In genomic region chrX:160412930-160413453, GRCm38 (mm10) we compare ENCODE assay signal across 24 mouse cellular contexts. TPM values are rescaled to one million over a fixed set of nuclear protein-coding genes. Genes with fewer than 3 reads are reported as not detected.
DNase-seq lines count a peak whose midpoint lies in the region; ATAC-seq and TF ChIP-seq lines count a peak whose summit lies in the region.
"Had no signal": no experiment of that assay in that cellular context is flagged by ENCODE, and none has a peak within 500 bp of the region (broad histone marks: within the 10 kb centered on the region; RNA-seq: fewer than 3 reads in every experiment).

No protein-coding gene starts in this region.

- peaks cover 28% of the 10 kb centered on the region for H3K27me3 ChIP-seq in kidney, embryonic 15.5 days
- H3K27me3 ChIP-seq in liver, embryonic 13.5 days: no peaks in the 10 kb centered on the region
- H3K27me3 ChIP-seq in liver, postnatal 0 days (ENCODE audit: insufficient read depth, low read length): no peaks in the 10 kb centered on the region
- H3K27me3 ChIP-seq: embryonic facial prominence, embryonic 15.5 days; heart, embryonic 12.5 days had no signal

- no peak overlapping the region for H3K9ac ChIP-seq in kidney, embryonic 15.5 days
- H3K9ac ChIP-seq in liver, embryonic 13.5 days: no peak overlapping the region
- H3K9ac ChIP-seq in liver, postnatal 0 days (replicated peaks): no peak overlapping the region
- H3K9ac ChIP-seq: embryonic facial prominence, embryonic 15.5 days; heart, embryonic 12.5 days; hindbrain, embryonic 15.5 days had no signal

- peak; percentile 41; the same call in 1 of the 2 replicates for TF ChIP-seq EP300 in liver, postnatal 0 days (IDR thresholded peaks at IDR 0.05; ENCODE audit: low read depth)

- H3K36me3 ChIP-seq in kidney, embryonic 15.5 days: no peaks in the 10 kb centered on the region
- H3K36me3 ChIP-seq in liver, embryonic 13.5 days: no peaks in the 10 kb centered on the region
- H3K36me3 ChIP-seq in liver, postnatal 0 days (replicated peaks; ENCODE audit: insufficient read depth, low read length): no peaks in the 10 kb centered on the region
- H3K36me3 ChIP-seq: embryonic facial prominence, embryonic 15.5 days; forebrain, embryonic 10.5 days; heart, embryonic 12.5 days; hindbrain, embryonic 10.5 days; hindbrain, embryonic 15.5 days had no signal

- ATAC-seq in kidney, embryonic 15.5 days (replicated peaks; ENCODE audit: low FRiP score): no peak
- ATAC-seq in liver, embryonic 13.5 days (ENCODE audit: low read depth): peak; percentile 60
- ATAC-seq in liver, postnatal 0 days: peak; percentile 92
- ATAC-seq: forebrain, embryonic 14.5 days had no signal

- no peaks in the 10 kb centered on the region for H3K4me1 ChIP-seq in kidney, embryonic 15.5 days
- no peaks in the 10 kb centered on the region for H3K4me1 ChIP-seq in liver, embryonic 13.5 days (replicated peaks)
- no peaks in the 10 kb centered on the region for H3K4me1 ChIP-seq in liver, postnatal 0 days (ENCODE audit: insufficient read depth)
- H3K4me1 ChIP-seq: embryonic facial prominence, embryonic 15.5 days; forebrain, embryonic 10.5 days; heart, embryonic 12.5 days; hindbrain, embryonic 10.5 days; hindbrain, embryonic 15.5 days had no signal

- no peaks in the 10 kb centered on the region for H3K9me3 ChIP-seq in kidney, embryonic 15.5 days (replicated peaks)
- H3K9me3 ChIP-seq in liver, embryonic 13.5 days (replicated peaks): no peaks in the 10 kb centered on the region
- H3K9me3 ChIP-seq in liver, postnatal 0 days (ENCODE audit: low read length): no peaks in the 10 kb centered on the region
- H3K9me3 ChIP-seq: embryonic facial prominence, embryonic 15.5 days; forebrain, embryonic 10.5 days; heart, embryonic 12.5 days; hindbrain, embryonic 10.5 days; hindbrain, embryonic 15.5 days had no signal

- no peak overlapping the region for H3K27ac ChIP-seq in kidney, embryonic 15.5 days
- no peak overlapping the region for H3K27ac ChIP-seq in liver, embryonic 13.5 days
- peak overlapping the region; percentile 84 for H3K27ac ChIP-seq in liver, postnatal 0 days (ENCODE audit: low read depth)
- H3K27ac ChIP-seq: embryonic facial prominence, embryonic 15.5 days; forebrain, embryonic 10.5 days; gastrocnemius, adult 2 months; hindbrain, embryonic 10.5 days; hindbrain, embryonic 15.5 days had no signal

- no peak overlapping the region for H3K4me2 ChIP-seq in kidney, embryonic 15.5 days
- H3K4me2 ChIP-seq in liver, embryonic 13.5 days: no peak overlapping the region
- no peak overlapping the region for H3K4me2 ChIP-seq in liver, postnatal 0 days (ENCODE audit: low read depth, low read length)
- H3K4me2 ChIP-seq: embryonic facial prominence, embryonic 15.5 days; heart, embryonic 12.5 days; hindbrain, embryonic 15.5 days had no signal

- H3K4me3 ChIP-seq in kidney, embryonic 15.5 days (replicated peaks): no peak overlapping the region
- H3K4me3 ChIP-seq in liver, embryonic 13.5 days (replicated peaks): no peak overlapping the region
- no peak overlapping the region for H3K4me3 ChIP-seq in liver, postnatal 0 days (ENCODE audit: low read depth, low read length)
- H3K4me3 ChIP-seq: embryonic facial prominence, embryonic 15.5 days; erythroblast, embryonic 14.5 days; forebrain, embryonic 10.5 days; gastrocnemius, adult 2 months; heart, embryonic 12.5 days; hindbrain, embryonic 10.5 days; hindbrain, embryonic 15.5 days had no signal

- 87% methylated on average over 4 of the region's 4 CpGs for WGBS in kidney, embryonic 15.5 days
- 59% methylated on average over 4 of the region's 4 CpGs for WGBS in liver, embryonic 13.5 days (ENCODE audit: insufficient replicate concordance)
- 56% methylated on average over 4 of the region's 4 CpGs for WGBS in liver, postnatal 0 days (ENCODE audit: insufficient replicate concordance)

- peak; percentile 30 for DNase-seq in kidney, adult 9 months
- peak; percentile 23 for DNase-seq in ZHBTc4 (ENCODE audit: low read depth, low spot score)
- no peak for DNase-seq in liver, embryonic 13.5 days
- no peak for DNase-seq in liver, postnatal 0 days
- DNase-seq in layer of hippocampus, adult 8-10 months (ENCODE audit: low spot score in 2 of 2): no peak
- no peak for DNase-seq in c-Kit-positive CD71-positive TER-119-positive erythroid progenitor cells, embryonic 14.5 days (ENCODE audit: low spot score)
- no peak for DNase-seq in embryo, embryonic 10.5 days (ENCODE audit: low spot score)
- DNase-seq: adrenal gland, adult 8-10 months; adrenal gland, postnatal 36 days; cerebellum, adult 11-12 months; cerebellum, adult 9-11 months; cerebellum, postnatal 36 days; gastrocnemius, adult 2 months; gastrocnemius, postnatal 25 days had no signal

- no peak for TF ChIP-seq CTCF in liver, postnatal 0 days (IDR thresholded peaks at IDR 0.05; ENCODE audit: low read depth)

RNA-seq across cellular contexts. Expression of gene Adgrg2, which starts 22.5 kb away (rescaled TPM):
- 1.1 and 1.9 TPM in 2 replicates for polyA plus RNA-seq in kidney, embryonic 15.5 days (2015; fragmentation: Nextera tagmentation; extraction: Ambion mirVana)
- 0.20 TPM in 2 replicates for polyA plus RNA-seq in liver, embryonic 13.5 days (2015; fragmentation: Nextera tagmentation; extraction: Ambion mirVana)
- polyA plus RNA-seq in liver, postnatal 0 days (2015; fragmentation: Nextera tagmentation; extraction: Ambion mirVana): 2.9 and 3.8 TPM in 2 replicates
- total RNA-seq in layer of hippocampus, adult 8-10 months (2022): 1 to 10 TPM in 1 of 4 experiments, under 1 TPM in 3; 0.41 to 1.6 (median 0.82) TPM
- total RNA-seq: granulocyte monocyte progenitor cell, adult 5-6 weeks; MEL had no signal
- polyA plus RNA-seq: erythroblast, embryonic 14.5 days had no signal

Comparison
In these comparisons a context has a peak if more than half of its experiments do, and no peak if none do; other contexts are left out.
1. DNase-seq: peak in kidney, adult 9 months (single experiment) and ZHBTc4 (single experiment); none in liver, embryonic 13.5 days (single experiment), liver, postnatal 0 days (single experiment), layer of hippocampus, adult 8-10 months (0 of 2), c-Kit-positive CD71-positive TER-119-positive erythroid progenitor cells, embryonic 14.5 days (single experiment) and embryo, embryonic 10.5 days (single experiment).